Mouse (Mus musculus) MEL (cell line): ENCODE results near the gene Fbxl12. TPM values are rescaled to one million over a fixed set of nuclear protein-coding genes. Genes with fewer than 3 reads are reported as not detected.

Experiments
- DNase-seq: peaks from one replicate; pipeline ENCODE4 v3.0.0; 2011; ENCODE audit warnings: low read depth, low spot score
- H3K27ac ChIP-seq: 2 replicates; pipeline ENCODE4 v1.5.1; 2012; ENCODE audit warnings: low read depth, mild to moderate bottlenecking, control low read depth, low read length, moderate library complexity; ENCODE audit not compliant: control insufficient read depth
- H3K27me3 ChIP-seq, 2 experiments: fragments of 150-350 bp in 1 of 2; sonication (generic) in 1 of 2; 2 replicates each; pipeline ENCODE4 v1.6.1; 2012; ENCODE audit warnings: low read length in 2 of 2, mild to moderate bottlenecking in 2 of 2, improper control_type of control experiment in 1 of 2, moderate library complexity in 1 of 2; ENCODE audit not compliant: insufficient read depth in 2 of 2, control insufficient read depth in 1 of 2
- H3K36me3 ChIP-seq, 2 experiments: 2 replicates each; pipeline ENCODE4 v1.6.1; 2012 to 2014; ENCODE audit warnings: low read length in 2 of 2, improper control_type of control experiment in 1 of 2, inconsistent platforms in 1 of 2, mild to moderate bottlenecking in 1 of 2; ENCODE audit not compliant: insufficient read depth in 2 of 2, control insufficient read depth in 1 of 2
- H3K4me1 ChIP-seq, 2 experiments: fragments of 150-350 bp in 1 of 2; sonication (generic) in 1 of 2; 2 replicates each; pipeline ENCODE4 v1.6.1; 2012; ENCODE audit warnings: low read length in 2 of 2, improper control_type of control experiment in 1 of 2, mild to moderate bottlenecking in 1 of 2; ENCODE audit not compliant: insufficient read depth in 2 of 2, control insufficient read depth in 1 of 2
- H3K4me3 ChIP-seq, 2 experiments: fragments of 150-350 bp in 1 of 2; sonication (generic) in 1 of 2; 2 replicates each; pipeline ENCODE4 v1.5.1; 2012; ENCODE audit warnings: low read depth in 2 of 2, low read length in 2 of 2, mild to moderate bottlenecking in 2 of 2, moderate library complexity in 2 of 2, control low read depth in 1 of 2, improper control_type of control experiment in 1 of 2; ENCODE audit not compliant: control insufficient read depth in 1 of 2, insufficient read depth in 1 of 2
- H3K79me2 ChIP-seq: 2 replicates; pipeline ENCODE4 v1.6.1; 2012; ENCODE audit warnings: mild to moderate bottlenecking, low read length, moderate library complexity; ENCODE audit not compliant: control insufficient read depth, poor library complexity, insufficient read depth
- H3K9ac ChIP-seq: 2 replicates; pipeline ENCODE4 v1.6.1; 2012; ENCODE audit warnings: low read depth, mild to moderate bottlenecking, control low read depth, low read length, moderate library complexity; ENCODE audit not compliant: control insufficient read depth, poor library complexity, severe bottlenecking
- H3K9me3 ChIP-seq: fragments of 150-350 bp; sonication (generic); replicated peaks from 2 replicates; pipeline ENCODE4 v1.6.1; 2012; ENCODE audit warnings: mild to moderate bottlenecking, low read length, improper control_type of control experiment, moderate library complexity; ENCODE audit not compliant: insufficient read depth
- BHLHE40 ChIP-seq: IDR thresholded peaks from 2 replicates; pipeline ENCODE4 v1.6.1; 2012; ENCODE audit warnings: low read depth, mild to moderate bottlenecking, inconsistent platforms, low read length, improper control_type of control experiment, borderline replicate concordance
- CHD1 ChIP-seq: IDR thresholded peaks from 2 replicates; pipeline ENCODE4 v1.6.1; 2012; ENCODE audit warnings: low read depth, mild to moderate bottlenecking, inconsistent platforms, low read length, improper control_type of control experiment
- CTCF ChIP-seq, 3 experiments: IDR thresholded peaks in 2 of 3; conservative IDR thresholded peaks in 1 of 3; 2 replicates each; pipeline ENCODE4 v1.5.1; 2011 to 2012; ENCODE audit warnings: low read length in 3 of 3, low read depth in 2 of 3, mild to moderate bottlenecking in 2 of 3, improper control_type of control experiment in 1 of 3, inconsistent platforms in 1 of 3, mixed read lengths in 1 of 3, moderate library complexity in 1 of 3; ENCODE audit not compliant: control insufficient read depth in 1 of 3, insufficient read depth in 1 of 3, poor library complexity in 1 of 3, severe bottlenecking in 1 of 3
- E2F4 ChIP-seq: IDR thresholded peaks from 2 replicates; pipeline ENCODE4 v1.6.1; 2011; ENCODE audit warnings: low read depth, low read length, improper control_type of control experiment, borderline replicate concordance
- ELF1 ChIP-seq: IDR thresholded peaks from 2 replicates; pipeline ENCODE4 v1.6.1; 2014; ENCODE audit warnings: low read depth, mild to moderate bottlenecking, inconsistent platforms, low read length, improper control_type of control experiment, moderate library complexity
- ETS1 ChIP-seq: IDR thresholded peaks from 2 replicates; pipeline ENCODE4 v1.6.1; 2012; ENCODE audit warnings: low read depth, mild to moderate bottlenecking, inconsistent platforms, low read length, improper control_type of control experiment, moderate library complexity
- GABPA ChIP-seq: IDR thresholded peaks from 2 replicates; pipeline ENCODE4 v1.6.1; 2012; ENCODE audit warnings: low read depth, mild to moderate bottlenecking, inconsistent platforms, low read length, improper control_type of control experiment, moderate library complexity
- HCFC1 ChIP-seq: IDR thresholded peaks from 2 replicates; pipeline ENCODE4 v1.6.1; 2012; ENCODE audit warnings: low read depth, mild to moderate bottlenecking, inconsistent platforms, low read length, improper control_type of control experiment, moderate library complexity
- JUND ChIP-seq: IDR thresholded peaks from 2 replicates; pipeline ENCODE4 v1.6.1; 2011; ENCODE audit warnings: low read depth, mild to moderate bottlenecking, improper control_type of control experiment, low read length
- KAT2A ChIP-seq: conservative IDR thresholded peaks from 2 replicates; pipeline ENCODE4 v1.6.1; 2012; ENCODE audit warnings: low read depth, low read length, improper control_type of control experiment, inconsistent platforms
- MAFK ChIP-seq: IDR thresholded peaks from 2 replicates; pipeline ENCODE4 v1.6.1; 2011; ENCODE audit warnings: low read depth, mild to moderate bottlenecking, low read length, improper control_type of control experiment, borderline replicate concordance
- MAX ChIP-seq: IDR thresholded peaks from 2 replicates; pipeline ENCODE4 v1.6.1; 2011; ENCODE audit warnings: low read length, improper control_type of control experiment
- MXI1 ChIP-seq: IDR thresholded peaks from 2 replicates; pipeline ENCODE4 v1.6.1; 2011; ENCODE audit warnings: mild to moderate bottlenecking, low read depth, low read length, improper control_type of control experiment
- NELFE ChIP-seq: IDR thresholded peaks from 2 replicates; pipeline ENCODE4 v1.6.1; 2011; ENCODE audit warnings: low read depth, low read length, improper control_type of control experiment
- NRF1 ChIP-seq: IDR thresholded peaks from 2 replicates; pipeline ENCODE4 v1.6.1; 2014; ENCODE audit warnings: low read depth, mild to moderate bottlenecking, inconsistent platforms, low read length, improper control_type of control experiment, moderate library complexity; ENCODE audit not compliant: poor library complexity, insufficient read depth, severe bottlenecking
- POLR2A ChIP-seq, 2 experiments: IDR thresholded peaks; 2 replicates each; pipeline ENCODE4 v1.6.1; 2011 to 2012; ENCODE audit warnings: low read length in 2 of 2, mild to moderate bottlenecking in 2 of 2, control low read depth in 1 of 2, improper control_type of control experiment in 1 of 2, low read depth in 1 of 2, moderate library complexity in 1 of 2; ENCODE audit not compliant: control insufficient read depth in 1 of 2, insufficient read depth in 1 of 2, poor library complexity in 1 of 2
- POLR2AphosphoS2 ChIP-seq: IDR thresholded peaks from 2 replicates; pipeline ENCODE4 v1.6.1; 2011; ENCODE audit warnings: low read length, improper control_type of control experiment
- POLR2AphosphoS5 ChIP-seq: IDR thresholded peaks from 2 replicates; pipeline ENCODE4 v1.6.1; 2012; ENCODE audit warnings: low read depth, borderline replicate concordance, mild to moderate bottlenecking, inconsistent platforms, low read length, moderate library complexity, mixed read lengths
- RAD21 ChIP-seq: IDR thresholded peaks from 2 replicates; pipeline ENCODE4 v1.6.1; 2011; ENCODE audit warnings: mild to moderate bottlenecking, low read depth, low read length, improper control_type of control experiment
- RCOR1 ChIP-seq: IDR thresholded peaks from 2 replicates; pipeline ENCODE4 v1.6.1; 2012; ENCODE audit warnings: low read depth, mild to moderate bottlenecking, inconsistent platforms, low read length, improper control_type of control experiment
- SMC3 ChIP-seq: IDR thresholded peaks from 2 replicates; pipeline ENCODE4 v1.6.1; 2011; ENCODE audit warnings: low read depth, low read length, improper control_type of control experiment
- TAL1 ChIP-seq: IDR thresholded peaks from 2 replicates; pipeline ENCODE4 v1.6.1; 2012; ENCODE audit warnings: mild to moderate bottlenecking, inconsistent platforms, low read length, moderate library complexity, mixed read lengths
- TBP ChIP-seq: IDR thresholded peaks from 2 replicates; pipeline ENCODE4 v1.8.0; 2011; ENCODE audit warnings: low read depth, low read length, improper control_type of control experiment
- TCF12 ChIP-seq: IDR thresholded peaks from 2 replicates; pipeline ENCODE4 v1.6.1; 2014; ENCODE audit warnings: low read depth, mild to moderate bottlenecking, inconsistent platforms, low read length, improper control_type of control experiment, moderate library complexity
- UBTF ChIP-seq: IDR thresholded peaks from 2 replicates; pipeline ENCODE4 v1.6.1; 2012; ENCODE audit warnings: low read depth, mild to moderate bottlenecking, inconsistent platforms, low read length, improper control_type of control experiment, moderate library complexity, borderline replicate concordance; ENCODE audit not compliant: insufficient read depth
- USF1 ChIP-seq: IDR thresholded peaks from 2 replicates; pipeline ENCODE4 v1.6.1; 2014; ENCODE audit warnings: low read depth, mild to moderate bottlenecking, inconsistent platforms, low read length, improper control_type of control experiment, moderate library complexity
- ZKSCAN1 ChIP-seq: IDR thresholded peaks from 2 replicates; pipeline ENCODE4 v1.6.1; 2012; ENCODE audit warnings: low read depth, mild to moderate bottlenecking, inconsistent platforms, low read length, improper control_type of control experiment, moderate library complexity
- ZMIZ1 ChIP-seq: IDR thresholded peaks from 2 replicates; pipeline ENCODE4 v1.6.1; 2012; ENCODE audit warnings: low read depth, mild to moderate bottlenecking, inconsistent platforms, low read length, improper control_type of control experiment, moderate library complexity
- ZNF384 ChIP-seq: IDR thresholded peaks from 2 replicates; pipeline ENCODE4 v1.6.1; 2012; ENCODE audit warnings: low read depth, mild to moderate bottlenecking, inconsistent platforms, low read length, improper control_type of control experiment
- polyA plus RNA-seq, 2 experiments: library from polyadenylated mRNA; stranded (reverse) in 1 of 2; unstranded in 1 of 2; fragments of >175 nt in 1 of 2; fragments of >200 nt in 1 of 2; gene quantifications; 2 replicates each; pipeline versions ENCODE4 v1.2.1 to v1.2.4; 2012; ENCODE audit warnings: low replicate concordance in 2 of 2, low read depth in 1 of 2; ENCODE audit not compliant: insufficient read length in 2 of 2, insufficient read depth in 1 of 2, missing spikeins in 1 of 2
- total RNA-seq: library from RNA; depleted of rRNA; stranded (reverse); fragments of 300-350 nt; gene quantifications from 2 replicates; pipeline ENCODE4 v1.2.3, GENCODE M21; 2012

Fbxl12 gene
- total and polyA plus RNA-seq, 3 experiments = 16.4 to 44.0 TPM; not detected in 1

DNA sequence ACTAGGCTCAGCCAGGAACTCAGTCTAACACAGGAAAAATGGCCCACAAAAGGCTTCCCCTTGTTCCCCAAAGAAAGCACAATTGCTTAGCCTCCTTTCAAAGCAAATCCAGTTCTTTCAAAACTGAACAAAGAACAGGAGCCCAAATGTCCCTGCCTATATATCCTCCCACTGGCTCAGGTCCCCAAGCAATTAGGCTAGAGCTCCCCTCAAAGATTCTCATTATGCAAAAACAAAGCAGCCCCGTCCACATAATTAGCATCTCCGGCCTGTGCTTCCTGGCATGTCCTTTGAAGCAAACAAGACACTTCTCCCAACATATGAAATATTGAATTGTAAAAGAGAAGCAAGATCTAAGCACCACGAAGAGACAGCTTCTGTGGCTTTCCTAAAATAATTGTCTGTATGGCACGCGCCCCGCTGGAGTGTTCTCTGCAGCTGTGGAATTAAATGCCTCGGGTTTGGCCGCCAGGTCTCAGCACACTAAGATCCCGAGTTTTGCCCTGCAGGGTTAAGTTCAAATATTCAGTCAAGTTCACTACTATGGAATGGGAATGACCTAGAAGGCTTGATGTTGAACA lies 35.9 kb upstream of the Fbxl12 start:
- no peaks in the 10 kb centered on the region for H3K36me3 ChIP-seq
- no peak overlapping the region for H3K9ac ChIP-seq
- H3K27me3 ChIP-seq = peaks cover 0 to 3% of the 10 kb centered on the region in 2 experiments; a peak in 1 of 4 replicates
- no peak for DNase-seq
- H3K79me2 ChIP-seq = no peaks in the 10 kb centered on the region
- H3K4me3 ChIP-seq = no peak overlapping the region
- no peaks in the 10 kb centered on the region for H3K4me1 ChIP-seq
- no peak overlapping the region for H3K27ac ChIP-seq
- H3K9me3 ChIP-seq = no peaks in the 10 kb centered on the region
- TF ChIP-seq RCOR1 (no peak), POLR2AphosphoS5 (no peak), BHLHE40 (no peak), HCFC1 (no peak), POLR2A (IDR thresholded peaks at IDR 0.05; ENCODE audit: control insufficient read depth in 1 of 2, insufficient read depth in 1 of 2, low read depth in 1 of 2, low read length in 2 of 2, poor library complexity in 1 of 2) (no peak), SMC3 (no peak), TAL1 (no peak), TBP (no peak), NRF1 (no peak), JUND (no peak), MAX (no peak), POLR2AphosphoS2 (no peak), UBTF (no peak), USF1 (no peak), ZMIZ1 (no peak), RAD21 (no peak), ZKSCAN1 (no peak), KAT2A (no peak), GABPA (no peak)

GRCm38 (mm10) chr9:20677892-20678291 lies 33.3 kb upstream of the Fbxl12 start:
- H3K9ac ChIP-seq = no peak overlapping the region
- no peak for DNase-seq
- no peak for TF ChIP-seq POLR2A (IDR thresholded peaks at IDR 0.05; ENCODE audit: control insufficient read depth in 1 of 2, insufficient read depth in 1 of 2, low read depth in 1 of 2, low read length in 2 of 2, poor library complexity in 1 of 2)
- no peak for TF ChIP-seq NELFE
- no peak for TF ChIP-seq RAD21
- no peak for TF ChIP-seq CHD1
- TF ChIP-seq ELF1 = no peak
- TF ChIP-seq TBP = no peak
- no peak for TF ChIP-seq UBTF
- no peak for TF ChIP-seq BHLHE40
- TF ChIP-seq ETS1 = no peak
- TF ChIP-seq JUND = no peak
- no peak for TF ChIP-seq ZNF384
- TF ChIP-seq POLR2AphosphoS5 = no peak; the same call in 1 of the 2 replicates
- no peak for TF ChIP-seq MAFK
- TF ChIP-seq MXI1 = no peak
- TF ChIP-seq TAL1 = no peak
- no peak for TF ChIP-seq TCF12
- no peak for TF ChIP-seq RCOR1
- TF ChIP-seq E2F4 = no peak
- no peak for TF ChIP-seq CTCF (IDR thresholded peaks at IDR 0.05 in 2 of 3, conservative IDR thresholded peaks at IDR 0.05 in 1 of 3; ENCODE audit: control insufficient read depth in 1 of 3, insufficient read depth in 1 of 3, low read depth in 2 of 3, low read length in 3 of 3, poor library complexity in 1 of 3, severe bottlenecking in 1 of 3)
- no peak for TF ChIP-seq ZKSCAN1
- TF ChIP-seq, all 39 proteins: peak for 0
- H3K27ac ChIP-seq = no peak overlapping the region
- H3K4me1 ChIP-seq = no peaks in the 10 kb centered on the region
- no peak overlapping the region for H3K4me3 ChIP-seq
- no peaks in the 10 kb centered on the region for H3K79me2 ChIP-seq
- H3K36me3 ChIP-seq = no peaks in the 10 kb centered on the region
- H3K9me3 ChIP-seq = no peaks in the 10 kb centered on the region
- H3K27me3 ChIP-seq = peaks cover 0 to 4% of the 10 kb centered on the region in 2 experiments; a peak in 1 of 4 replicates
